Mouse (Mus musculus) kidney, embryonic 15.5 days (tissue): ENCODE results near the gene Anp32e. TPM values are rescaled to one million over a fixed set of nuclear protein-coding genes. Genes with fewer than 3 reads are reported as not detected.
"Not testable (repeated sequence)": the region's sequence is repeated elsewhere in the genome, so short reads cannot be mapped to it uniquely, and the experiment has no call there.

Experiments
- ATAC-seq: fragments of 200-750 bp; cut with Nextera tagmentation; replicated peaks from 2 replicates; pipeline ENCODE4 v1.8.0; 2017; ENCODE audit warnings: moderate TSS enrichment; ENCODE audit not compliant: low FRiP score
- H3K27ac ChIP-seq: fragments of 300-500 bp; sonication (generic); 2 replicates; pipeline ENCODE4 v1.5.1; 2015; ENCODE audit warnings: mild to moderate bottlenecking, inconsistent platforms
- H3K27me3 ChIP-seq: fragments of 300-500 bp; sonication (generic); 2 replicates; pipeline ENCODE4 v1.6.1; 2015; ENCODE audit warnings: inconsistent platforms
- H3K36me3 ChIP-seq: fragments of 300-500 bp; sonication (generic); 2 replicates; pipeline ENCODE4 v1.6.1; 2015; ENCODE audit warnings: inconsistent platforms
- H3K4me1 ChIP-seq: fragments of 300-500 bp; sonication (generic); 2 replicates; pipeline ENCODE4 v1.6.1; 2015; ENCODE audit warnings: inconsistent platforms
- H3K4me2 ChIP-seq: fragments of 300-500 bp; sonication (generic); 2 replicates; pipeline ENCODE4 v1.6.1; 2015; ENCODE audit warnings: moderate library complexity, mild to moderate bottlenecking, inconsistent platforms
- H3K4me3 ChIP-seq: fragments of 300-500 bp; sonication (generic); replicated peaks from 2 replicates; pipeline ENCODE4 v1.5.1; 2015; ENCODE audit warnings: mild to moderate bottlenecking, inconsistent platforms
- H3K9ac ChIP-seq: fragments of 300-500 bp; sonication (generic); 2 replicates; pipeline ENCODE4 v1.6.1; 2015; ENCODE audit warnings: mild to moderate bottlenecking, inconsistent platforms
- H3K9me3 ChIP-seq: fragments of 300-500 bp; sonication (generic); replicated peaks from 2 replicates; pipeline ENCODE4 v1.6.1; 2016; ENCODE audit warnings: inconsistent platforms
- WGBS: fragments of 180-500 bp; shearing (Covaris S2); methylation state at CpG from one replicate; pipeline ENCODE4 v1.1.7; 2015; ENCODE audit warnings: mixed read lengths; 5-methylcytosine and 5-hydroxymethylcytosine counted together
- polyA plus RNA-seq: library from polyadenylated mRNA; unstranded; fragments of >200 nt; fragmentation: Nextera tagmentation; extraction: Ambion mirVana; gene quantifications from 2 replicates; pipeline ENCODE4 v1.2.1, GENCODE M21; 2015

Gene Anp32e
- polyA plus RNA-seq, 1 experiment from 2014 or later: 247 TPM

GRCm38 (mm10) chr3:95905940-95906492, 23.0 kb upstream of the Anp32e start:
- peak overlapping the region; percentile 36; the same call in 1 of the 2 replicates for H3K9ac ChIP-seq
- H3K27ac ChIP-seq: no peak overlapping the region
- H3K4me1 ChIP-seq: peaks cover 60% of the 10 kb centered on the region
- H3K4me2 ChIP-seq: peak overlapping the region; percentile 76
- WGBS: 2% methylated on average over 12 of the region's 12 CpGs
- no peaks in the 10 kb centered on the region for H3K9me3 ChIP-seq
- H3K27me3 ChIP-seq: peaks cover 12% of the 10 kb centered on the region
- H3K36me3 ChIP-seq: no peaks in the 10 kb centered on the region
- no peak for ATAC-seq
- H3K4me3 ChIP-seq: peak overlapping the region; percentile 38

GRCm38 (mm10) chr3:95906860-95907259, 22.2 kb upstream of the Anp32e start:
- Histone ChIP-seq H3K36me3 (no peaks in the 10 kb centered on the region), H3K4me3 (peak overlapping the region; percentile 38), H3K4me1 (peaks cover 52% of the 10 kb centered on the region), H3K4me2 (peak overlapping the region; percentile 76), H3K27ac (no peak overlapping the region), H3K27me3 (peaks cover 12% of the 10 kb centered on the region), H3K9ac (no peak overlapping the region), H3K9me3 (no peaks in the 10 kb centered on the region)
- 0% methylated on average over 12 of the region's 12 CpGs for WGBS
- ATAC-seq: no peak

DNA sequence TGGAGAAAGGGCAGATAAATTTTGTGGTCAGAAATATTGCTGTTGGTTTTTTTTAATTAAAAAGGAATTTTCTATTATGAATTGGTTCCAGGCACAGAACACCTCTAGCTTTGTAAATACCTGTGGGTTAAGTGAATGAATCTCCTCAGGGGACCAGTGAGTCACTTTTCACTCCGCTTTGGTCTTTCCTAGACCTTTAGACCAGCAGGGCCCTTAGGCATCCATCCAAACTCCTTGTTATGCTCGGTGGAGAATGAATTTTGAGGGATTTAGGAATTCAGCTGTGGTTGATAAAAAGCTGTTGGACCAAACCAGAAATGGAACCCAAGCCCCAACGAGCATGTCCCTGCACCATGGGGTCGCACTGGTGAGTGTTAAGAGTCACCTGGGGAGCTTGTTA, 21.4 kb upstream of the Anp32e start:
- Histone ChIP-seq H3K36me3 (no peaks in the 10 kb centered on the region), H3K4me2 (no peak overlapping the region), H3K9me3 (no peaks in the 10 kb centered on the region), H3K4me3 (no peak overlapping the region), H3K4me1 (peaks cover 46% of the 10 kb centered on the region), H3K27me3 (peaks cover 12% of the 10 kb centered on the region), H3K9ac (no peak overlapping the region), H3K27ac (no peak overlapping the region)
- WGBS: 48% methylated on average over 4 of the region's 4 CpGs
- no peak for ATAC-seq

DNA sequence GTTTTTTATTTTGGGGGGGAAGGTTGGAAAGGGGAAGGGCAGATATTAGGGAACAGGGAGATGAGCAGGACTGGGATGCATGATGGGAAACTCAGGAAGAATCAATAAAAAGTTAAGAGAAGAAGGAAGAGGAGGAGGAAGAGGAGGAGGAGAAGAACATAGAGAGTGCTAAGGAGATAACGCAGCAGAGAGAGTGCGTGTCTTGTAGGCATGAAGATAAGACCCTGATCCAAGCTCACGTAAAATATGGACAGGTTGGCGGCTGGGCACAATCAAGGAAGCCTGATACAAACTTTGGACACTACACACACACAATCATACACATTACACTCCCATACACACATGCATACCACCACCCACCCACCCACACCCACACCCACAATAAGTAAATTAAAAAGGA, 14.3 kb upstream of the Anp32e start:
- no peaks in the 10 kb centered on the region for H3K36me3 ChIP-seq
- no peak overlapping the region for H3K4me2 ChIP-seq
- ATAC-seq: no peak
- no peaks in the 10 kb centered on the region for H3K27me3 ChIP-seq
- H3K4me3 ChIP-seq: no peak overlapping the region
- 88% methylated on average over 4 of the region's 4 CpGs for WGBS
- no peaks in the 10 kb centered on the region for H3K9me3 ChIP-seq
- no peak overlapping the region for H3K9ac ChIP-seq
- H3K27ac ChIP-seq: no peak overlapping the region
- no peaks in the 10 kb centered on the region for H3K4me1 ChIP-seq

DNA sequence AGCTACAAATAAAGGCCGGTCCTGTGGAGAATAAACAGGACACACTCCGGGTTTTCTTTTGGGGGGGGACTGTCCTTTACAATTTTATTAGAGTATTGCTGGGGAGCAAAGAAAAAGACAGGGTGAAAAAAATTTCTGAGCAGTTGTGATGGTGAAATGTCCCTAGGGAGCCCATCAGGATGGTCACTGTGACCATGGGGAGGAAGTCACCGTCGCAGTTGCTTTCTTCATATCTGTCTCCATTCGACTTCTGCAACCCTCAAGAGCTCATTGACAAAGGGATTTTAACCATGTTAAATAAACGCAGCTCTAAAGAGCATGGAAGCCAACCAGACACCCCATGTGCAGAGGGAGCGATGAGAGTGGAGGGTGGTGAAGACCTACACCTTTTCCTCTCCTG, 12.3 kb upstream of the Anp32e start:
- Histone ChIP-seq H3K9ac (no peak overlapping the region), H3K27me3 (no peaks in the 10 kb centered on the region), H3K9me3 (no peaks in the 10 kb centered on the region), H3K4me3 (no peak overlapping the region), H3K36me3 (no peaks in the 10 kb centered on the region), H3K4me2 (no peak overlapping the region), H3K27ac (no peak overlapping the region), H3K4me1 (no peaks in the 10 kb centered on the region)
- no peak for ATAC-seq
- 75% methylated on average over 7 of the region's 7 CpGs for WGBS

DNA sequence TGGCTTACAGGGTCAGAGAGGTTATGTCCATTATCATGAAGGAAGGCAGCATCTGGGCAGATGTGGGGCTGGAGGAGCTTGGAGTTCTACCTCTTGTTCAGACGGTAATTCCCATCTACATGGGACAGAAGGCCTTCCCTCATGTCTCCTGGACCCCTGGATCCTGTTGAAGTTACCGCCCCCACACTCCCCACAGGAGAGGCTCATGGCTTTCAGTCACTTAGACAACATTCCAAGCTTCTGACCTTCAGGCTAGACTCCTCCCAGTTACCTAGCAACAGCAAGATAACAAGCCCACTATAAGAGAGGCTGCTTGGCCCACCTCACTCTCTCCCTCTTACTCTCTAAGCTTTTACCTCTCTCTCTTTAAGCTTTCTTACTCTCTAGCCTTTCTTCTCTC, 8.5 kb upstream of the Anp32e start:
- not testable (repeated sequence) for H3K27me3 ChIP-seq, H3K4me3 ChIP-seq, H3K36me3 ChIP-seq, ATAC-seq, H3K27ac ChIP-seq, H3K9ac ChIP-seq, H3K4me1 ChIP-seq, H3K4me2 ChIP-seq, H3K9me3 ChIP-seq
- 50% methylated on average over 2 of the region's 2 CpGs for WGBS

GRCm38 (mm10) chr3:95923429-95923828, 5.6 kb upstream of the Anp32e start:
- not testable (repeated sequence) for H3K9ac ChIP-seq, H3K27ac ChIP-seq, H3K4me3 ChIP-seq, H3K27me3 ChIP-seq, H3K4me2 ChIP-seq, ATAC-seq, H3K36me3 ChIP-seq, H3K4me1 ChIP-seq, H3K9me3 ChIP-seq
- WGBS: 89% methylated on average over 7 of the region's 7 CpGs

GRCm38 (mm10) chr3:95924185-95924584, 4.9 kb upstream of the Anp32e start:
- H3K9me3 ChIP-seq: no peaks in the 10 kb centered on the region
- H3K4me1 ChIP-seq: peaks cover 8% of the 10 kb centered on the region
- WGBS: 74% methylated on average over 4 of the region's 4 CpGs
- H3K4me3 ChIP-seq: no peak overlapping the region
- no peaks in the 10 kb centered on the region for H3K36me3 ChIP-seq
- no peaks in the 10 kb centered on the region for H3K27me3 ChIP-seq
- no peak overlapping the region for H3K9ac ChIP-seq
- no peak for ATAC-seq
- no peak overlapping the region for H3K27ac ChIP-seq
- H3K4me2 ChIP-seq: no peak overlapping the region

- Histone ChIP-seq H3K9ac (no peak overlapping the region), H3K27ac (no peak overlapping the region), H3K36me3 (no peaks in the 10 kb centered on the region), H3K4me3 (no peak overlapping the region), H3K4me2 (no peak overlapping the region), H3K27me3 (no peaks in the 10 kb centered on the region), H3K9me3 (no peaks in the 10 kb centered on the region), H3K4me1 (peaks cover 8% of the 10 kb centered on the region)
- 79% methylated on average over 5 of the region's 5 CpGs for WGBS
- no peak for ATAC-seq
These were observed 4.0 kb upstream of the Anp32e start for GRCm38 (mm10) chr3:95925087-95925486.

DNA sequence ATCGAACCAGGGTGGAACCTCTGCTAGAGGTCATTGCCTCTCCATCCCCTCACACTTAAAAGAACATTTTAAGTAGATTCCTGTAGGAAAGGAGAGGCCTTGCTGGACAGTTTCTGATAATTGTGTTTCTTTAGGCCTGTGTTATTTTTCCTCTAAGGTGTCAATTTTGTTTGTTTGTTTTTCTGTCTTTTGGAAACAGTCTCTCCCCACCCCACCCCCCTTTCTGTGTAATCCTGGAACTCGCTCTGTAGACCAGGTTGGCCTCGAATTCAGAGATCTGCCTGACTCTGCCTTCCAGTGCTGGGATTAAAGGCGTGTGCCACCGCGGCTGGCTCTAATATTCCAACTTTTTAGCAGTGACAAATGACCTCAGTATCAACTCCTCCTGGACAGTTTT, 787 bp upstream of the Anp32e start:
- Histone ChIP-seq H3K4me3 (peak overlapping the region; percentile 90), H3K27ac (peak overlapping the region; percentile 90), H3K9ac (peak overlapping the region; percentile 47), H3K4me2 (peak overlapping the region; percentile 70), H3K4me1 (peaks cover 28% of the 10 kb centered on the region), H3K27me3 (no peaks in the 10 kb centered on the region), H3K36me3 (peaks cover 2% of the 10 kb centered on the region), H3K9me3 (no peaks in the 10 kb centered on the region)
- WGBS: 62% methylated on average over 6 of the region's 6 CpGs
- no peak for ATAC-seq

DNA sequence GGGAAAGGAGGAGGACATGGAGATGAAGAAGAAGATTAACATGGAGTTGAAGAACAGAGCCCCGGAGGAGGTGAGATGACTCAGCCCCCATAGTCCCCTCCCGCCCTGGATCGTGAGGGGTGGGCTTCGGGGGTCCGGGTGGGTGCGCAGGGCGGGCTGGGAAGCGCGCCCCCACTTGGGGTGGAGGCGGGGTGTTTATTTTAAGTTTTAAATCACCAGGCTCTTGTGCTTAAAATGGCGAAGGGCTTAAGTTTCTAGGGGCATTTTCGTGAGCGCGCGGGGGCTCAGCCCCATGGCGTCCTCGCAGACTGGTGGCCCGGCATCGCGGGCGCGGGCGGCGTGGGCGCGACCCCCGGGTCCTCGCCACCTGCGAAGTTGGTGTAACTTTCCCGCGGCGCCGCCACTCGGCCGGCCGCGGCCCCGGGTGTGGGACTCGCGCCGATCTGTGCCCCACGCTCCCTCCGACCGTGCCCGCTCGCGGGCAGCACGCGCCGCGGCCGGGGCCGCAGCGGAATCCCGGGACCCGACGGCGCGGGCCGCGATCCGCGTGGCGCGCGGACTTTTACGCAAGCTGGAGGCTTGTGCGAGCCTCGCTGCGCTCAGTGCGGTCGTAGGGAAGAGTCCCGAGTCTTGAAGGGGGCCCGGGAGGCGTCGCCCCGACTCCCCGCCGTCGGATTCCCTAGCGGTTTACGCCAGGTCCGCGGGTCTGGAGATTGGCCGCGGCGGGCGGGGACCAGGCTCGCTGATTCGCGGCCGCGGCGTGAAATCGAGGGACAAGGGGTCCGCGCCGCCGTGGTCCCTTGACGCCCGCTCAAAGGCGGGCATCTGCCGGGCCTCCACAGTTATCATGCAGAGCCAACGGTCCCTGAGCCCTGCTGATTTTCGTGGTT, 780 bp downstream of the Anp32e start:
- Histone ChIP-seq H3K9ac (peak overlapping the region; percentile 98), H3K27ac (peak overlapping the region; percentile 96), H3K36me3 (peaks cover 18% of the 10 kb centered on the region), H3K4me2 (peak overlapping the region; percentile 67), H3K4me3 (peak overlapping the region; percentile 90), H3K27me3 (no peaks in the 10 kb centered on the region), H3K4me1 (peaks cover 28% of the 10 kb centered on the region), H3K9me3 (no peaks in the 10 kb centered on the region)
- peak; percentile 26 for ATAC-seq
- under 1% methylated on average over 105 of the region's 105 CpGs for WGBS

- H3K36me3 ChIP-seq: peaks cover 24% of the 10 kb centered on the region
- peak overlapping the region; percentile 98 for H3K9ac ChIP-seq
- no peaks in the 10 kb centered on the region for H3K9me3 ChIP-seq
- peak overlapping the region; percentile 67 for H3K4me2 ChIP-seq
- no peak for ATAC-seq
- peak overlapping the region; percentile 96 for H3K27ac ChIP-seq
- H3K27me3 ChIP-seq: no peaks in the 10 kb centered on the region
- peaks cover 28% of the 10 kb centered on the region for H3K4me1 ChIP-seq
- WGBS: 1% methylated on average over 5 of the region's 5 CpGs
- H3K4me3 ChIP-seq: peak overlapping the region; percentile 90
These were observed 1.4 kb downstream of the Anp32e start for GRCm38 (mm10) chr3:95930471-95930789.
